Mouse (Mus musculus): Measurements from ENCODE around the gene Nxph2.
"Not testable (repeated sequence)": the region's sequence is repeated elsewhere in the genome, so short reads cannot be mapped to it uniquely, and the experiment has no call there.

Gene Nxph2

DNA sequence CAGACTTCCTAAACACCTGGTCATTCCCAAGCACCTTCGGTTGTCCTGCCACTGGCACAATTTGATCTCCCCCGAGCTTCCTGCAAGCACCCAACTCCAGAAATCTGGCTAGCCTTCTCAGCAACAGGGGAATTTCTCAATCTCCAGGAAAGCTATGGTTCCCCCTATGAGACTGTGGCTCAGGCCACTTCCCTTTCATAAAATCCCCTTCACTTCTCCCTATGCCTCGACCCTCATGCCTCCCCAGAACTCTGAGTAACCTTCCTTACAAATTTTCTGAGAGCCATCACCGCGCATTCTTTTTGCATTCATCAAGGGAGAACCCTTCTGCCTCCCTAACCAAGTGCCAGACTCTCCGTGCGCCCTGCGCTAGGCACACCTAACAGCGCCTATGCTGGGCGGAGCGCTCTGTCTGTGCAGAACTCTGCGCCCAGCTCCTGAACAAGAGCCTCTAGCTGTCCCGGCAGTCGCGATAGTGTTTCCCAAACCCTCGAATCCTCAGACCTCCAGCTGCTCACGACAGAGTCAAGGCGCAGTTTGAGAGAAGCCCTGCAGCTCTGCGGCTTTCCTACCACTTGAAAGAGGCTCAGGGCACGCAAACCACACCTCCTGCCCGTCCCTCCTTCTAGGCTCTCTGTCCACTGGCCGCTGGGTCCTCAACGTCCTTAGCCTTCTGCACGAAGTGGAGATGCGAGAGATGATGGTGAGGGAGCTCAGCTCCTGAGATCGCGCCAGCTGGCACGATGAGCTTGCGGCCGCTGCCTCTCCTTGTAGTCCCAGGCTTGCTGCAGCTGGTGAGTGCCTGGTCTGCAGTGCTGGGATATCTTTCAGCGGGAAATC is at the start of gene Nxph2:
Gene Nxph2, plus strand, starts transcription at position 501 of the 840 bp plus-strand sequence.
- peak; percentile 1 for DNase-seq (ENCODE audit: low spot score)

DNA sequence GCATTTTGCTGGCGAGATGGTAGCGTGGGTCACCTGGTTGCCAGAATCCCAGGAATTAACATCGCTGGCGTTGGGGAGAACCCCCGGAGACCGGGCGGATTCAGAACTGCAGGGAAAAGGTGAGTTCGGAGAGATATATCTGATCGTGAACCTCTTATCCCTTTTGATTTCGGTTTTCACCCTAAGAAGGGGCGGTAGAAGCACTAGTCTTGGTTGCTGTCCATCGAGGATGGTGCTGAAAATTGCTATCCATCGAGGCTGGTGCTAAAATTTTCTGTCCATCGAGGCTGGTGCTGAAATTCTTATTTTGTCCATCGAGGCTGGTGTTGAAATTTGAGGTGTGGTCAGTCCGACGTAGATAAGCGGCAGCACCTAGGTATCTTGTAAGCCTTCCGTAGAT is 30.1 kb upstream of the Nxph2 start:
- not testable (repeated sequence) for DNase-seq (ENCODE audit: low spot score)

DNA sequence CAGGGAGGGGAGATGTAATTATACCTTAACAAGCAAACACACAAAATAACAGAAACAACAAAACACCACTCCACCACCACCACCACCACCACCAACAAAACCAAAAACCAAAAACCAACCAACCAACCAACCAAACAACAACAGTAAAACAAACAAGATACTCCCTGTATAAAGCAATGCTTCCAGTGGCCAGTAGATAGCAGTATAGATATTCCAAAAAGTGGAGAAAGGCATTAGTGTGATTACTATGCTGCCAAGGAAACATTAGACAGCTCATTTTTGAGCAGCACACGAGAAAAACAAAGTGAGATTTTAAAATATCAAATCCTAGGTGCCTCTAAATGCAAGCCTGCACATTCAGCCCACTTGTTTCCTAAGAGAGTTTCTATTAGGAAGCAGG is 6.2 kb upstream of the Nxph2 start:
- peak; percentile 7 for DNase-seq (ENCODE audit: low spot score)

Data from layer of hippocampus, adult 9-10 months (tissue).